Mouse (Mus musculus): Measurements from ENCODE around the gene Irs1. TPM values are rescaled to one million over a fixed set of nuclear protein-coding genes. Genes with fewer than 3 reads are reported as not detected.

Gene Irs1
- polyA plus RNA-seq, 1 experiment from 2014 or later, result 4.7 TPM

DNA sequence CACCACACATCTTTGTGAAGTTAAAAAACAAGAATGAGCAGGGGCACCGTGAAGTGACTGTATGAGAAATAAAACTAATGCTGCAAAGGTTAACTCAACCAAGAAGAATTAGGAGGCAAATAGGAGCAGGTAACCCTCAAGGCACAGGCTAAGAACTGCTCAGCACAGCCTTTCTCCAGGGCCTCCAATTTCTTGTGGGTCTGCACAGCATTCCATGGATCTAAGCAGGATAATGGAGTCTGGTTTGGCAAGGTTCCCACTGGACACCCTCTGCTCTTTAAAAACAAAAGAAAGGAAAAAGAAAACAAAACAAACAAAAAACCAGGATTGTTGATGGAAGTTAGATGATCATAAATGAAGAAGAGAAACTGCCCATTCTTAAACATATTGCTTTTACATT lies 69.8 kb downstream of the Irs1 start:
- DNase-seq (ENCODE audit: low spot score) (no peak), ATAC-seq (peak; percentile 8; the same call in 1 of the 2 replicates)
- Histone ChIP-seq H3K4me3 (ENCODE audit: low read depth, low read length) (no peak overlapping the region), H3K36me3 (ENCODE audit: insufficient read depth, low read length) (no peaks in the 10 kb centered on the region), H3K9ac (replicated peaks; ENCODE audit: low read depth) (no peak overlapping the region), H3K27ac (ENCODE audit: low read length) (no peak overlapping the region), H3K4me1 (ENCODE audit: insufficient read depth, low read depth, low read length) (peaks cover 12% of the 10 kb centered on the region; the same call in 1 of the 2 replicates), H3K9me3 (ENCODE audit: low read length) (no peaks in the 10 kb centered on the region), H3K4me2 (replicated peaks; ENCODE audit: low read depth, low read length) (peak overlapping the region; percentile 22; the same call in 1 of the 2 replicates), H3K27me3 (replicated peaks; ENCODE audit: insufficient read depth, low read length) (no peaks in the 10 kb centered on the region)
- WGBS, result 19% methylated on average over 1 of the region's 1 CpGs
- TF ChIP-seq CTCF (IDR thresholded peaks at IDR 0.05) (no peak), EP300 (IDR thresholded peaks at IDR 0.05) (no peak)

DNA sequence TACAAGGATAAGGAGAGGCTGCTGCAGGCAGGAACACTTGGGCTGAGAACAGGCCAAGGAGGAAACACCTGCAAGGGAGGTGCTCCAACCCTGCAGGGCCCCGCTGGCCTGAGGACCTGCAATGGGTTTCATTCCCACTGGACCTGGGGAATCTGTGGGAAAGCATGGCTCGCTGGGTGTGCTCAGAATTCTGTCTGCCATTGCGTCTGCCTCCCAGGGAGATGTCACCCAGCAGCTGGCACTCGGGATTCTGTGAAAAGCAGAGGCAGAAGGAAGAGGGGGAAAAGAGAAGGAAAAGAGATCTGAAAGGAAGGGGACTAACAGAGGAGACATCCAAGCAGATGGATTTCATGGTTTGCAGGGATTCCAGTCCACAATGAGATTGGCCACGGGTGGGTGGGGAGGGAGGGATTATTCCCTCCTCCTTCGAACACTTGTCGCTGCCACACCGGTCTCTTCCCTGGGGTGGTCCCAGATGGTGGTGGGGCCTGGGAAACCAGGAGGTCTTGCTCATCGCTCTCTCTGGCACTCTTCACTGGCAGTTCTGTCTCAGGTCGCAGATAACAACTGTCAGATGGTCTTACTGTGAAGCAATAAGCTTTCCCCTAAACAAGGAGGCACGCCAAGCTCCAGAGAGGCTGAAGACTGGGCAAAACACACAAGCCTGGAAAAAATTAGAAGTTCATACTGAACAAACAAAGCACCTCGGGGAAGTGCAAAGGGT lies 70.4 kb downstream of the Irs1 start:
- ATAC-seq (no peak; the same call in none of the 2 replicates), DNase-seq (ENCODE audit: low spot score) (peak; percentile 41)
- H3K4me3 ChIP-seq (ENCODE audit: low read depth, low read length), result no peak overlapping the region
- peaks cover 12% of the 10 kb centered on the region; the same call in 1 of the 2 replicates for H3K4me1 ChIP-seq (ENCODE audit: insufficient read depth, low read depth, low read length)
- H3K4me2 ChIP-seq (replicated peaks; ENCODE audit: low read depth, low read length), result peak overlapping the region; percentile 22; the same call in 1 of the 2 replicates
- no peaks in the 10 kb centered on the region for H3K9me3 ChIP-seq (ENCODE audit: low read length)
- no peaks in the 10 kb centered on the region for H3K36me3 ChIP-seq (ENCODE audit: insufficient read depth, low read length)
- H3K27ac ChIP-seq (ENCODE audit: low read length), result no peak overlapping the region
- H3K9ac ChIP-seq (replicated peaks; ENCODE audit: low read depth), result no peak overlapping the region
- 20% methylated on average over 12 of the region's 12 CpGs for WGBS
- no peaks in the 10 kb centered on the region for H3K27me3 ChIP-seq (replicated peaks; ENCODE audit: insufficient read depth, low read length)
- TF ChIP-seq CTCF (IDR thresholded peaks at IDR 0.05) (no peak), EP300 (IDR thresholded peaks at IDR 0.05) (no peak)

DNA sequence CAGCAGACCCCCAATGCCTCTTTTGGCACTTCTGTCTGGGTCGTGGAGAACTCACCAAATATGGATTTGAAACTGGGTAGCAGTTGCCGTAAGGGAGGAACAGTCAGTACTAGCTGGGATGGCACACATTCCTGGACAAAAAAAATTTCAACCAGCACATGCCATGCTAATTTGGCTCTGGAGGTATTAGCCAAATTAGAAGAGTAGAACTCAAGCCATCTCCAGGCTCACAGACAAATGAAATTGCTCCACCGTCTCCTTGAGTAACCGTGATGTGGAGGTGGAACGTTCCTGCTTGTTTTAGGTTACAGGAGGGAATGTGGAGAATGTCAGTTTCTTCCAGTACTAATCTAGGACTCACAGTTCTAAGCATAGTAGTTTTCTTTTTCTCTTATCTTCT lies 83.7 kb downstream of the Irs1 start:
- H3K4me2 ChIP-seq (replicated peaks; ENCODE audit: low read depth, low read length), result no peak overlapping the region
- 56% methylated on average over 5 of the region's 5 CpGs for WGBS
- no peak for TF ChIP-seq CTCF (IDR thresholded peaks at IDR 0.05)
- TF ChIP-seq EP300 (IDR thresholded peaks at IDR 0.05), result no peak
- H3K36me3 ChIP-seq (ENCODE audit: insufficient read depth, low read length), result no peaks in the 10 kb centered on the region
- H3K9me3 ChIP-seq (ENCODE audit: low read length), result no peaks in the 10 kb centered on the region
- no peak overlapping the region for H3K4me3 ChIP-seq (ENCODE audit: low read depth, low read length)
- 0 out of 2 replicates have a peak, but pooled peaks cover 2% of the 10 kb centered on the region for H3K4me1 ChIP-seq (ENCODE audit: insufficient read depth, low read depth, low read length)
- DNase-seq (ENCODE audit: low spot score) (no peak), ATAC-seq (no peak)
- no peak overlapping the region for H3K27ac ChIP-seq (ENCODE audit: low read length)
- no peaks in the 10 kb centered on the region for H3K27me3 ChIP-seq (replicated peaks; ENCODE audit: insufficient read depth, low read length)
- H3K9ac ChIP-seq (replicated peaks; ENCODE audit: low read depth), result no peak overlapping the region

DNA sequence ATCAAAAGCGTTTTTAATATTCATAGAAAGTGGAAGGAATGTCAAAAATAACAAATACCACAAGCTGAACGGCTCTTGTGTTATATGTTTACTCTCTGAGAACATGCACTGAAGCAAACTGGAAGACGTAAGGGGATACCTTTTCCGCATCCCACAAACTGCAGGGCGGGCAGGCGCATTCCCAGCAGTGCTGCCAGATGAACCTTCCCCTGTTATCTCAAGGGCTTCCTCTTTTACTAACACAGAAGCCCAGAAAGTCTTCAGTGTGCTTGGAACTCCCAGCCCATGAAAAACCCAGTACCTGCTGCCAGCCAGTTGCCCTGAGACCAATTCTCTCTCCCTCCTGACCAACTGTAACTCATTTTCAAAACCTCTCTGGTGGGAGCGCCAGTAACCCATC lies 90.6 kb downstream of the Irs1 start:
- Histone ChIP-seq H3K4me3 (ENCODE audit: low read depth, low read length) (no peak overlapping the region), H3K27ac (ENCODE audit: low read length) (no peak overlapping the region), H3K27me3 (replicated peaks; ENCODE audit: insufficient read depth, low read length) (no peaks in the 10 kb centered on the region), H3K9ac (replicated peaks; ENCODE audit: low read depth) (no peak overlapping the region), H3K36me3 (ENCODE audit: insufficient read depth, low read length) (no peaks in the 10 kb centered on the region), H3K9me3 (ENCODE audit: low read length) (no peaks in the 10 kb centered on the region), H3K4me1 (ENCODE audit: insufficient read depth, low read depth, low read length) (peaks cover 3% of the 10 kb centered on the region; the same call in 1 of the 2 replicates), H3K4me2 (replicated peaks; ENCODE audit: low read depth, low read length) (no peak overlapping the region)
- 36% methylated on average over 7 of the region's 7 CpGs for WGBS
- DNase-seq (ENCODE audit: low spot score) (peak; percentile 21), ATAC-seq (no peak)
- no peak for TF ChIP-seq EP300 (IDR thresholded peaks at IDR 0.05)
- TF ChIP-seq CTCF (IDR thresholded peaks at IDR 0.05), result no peak

DNA sequence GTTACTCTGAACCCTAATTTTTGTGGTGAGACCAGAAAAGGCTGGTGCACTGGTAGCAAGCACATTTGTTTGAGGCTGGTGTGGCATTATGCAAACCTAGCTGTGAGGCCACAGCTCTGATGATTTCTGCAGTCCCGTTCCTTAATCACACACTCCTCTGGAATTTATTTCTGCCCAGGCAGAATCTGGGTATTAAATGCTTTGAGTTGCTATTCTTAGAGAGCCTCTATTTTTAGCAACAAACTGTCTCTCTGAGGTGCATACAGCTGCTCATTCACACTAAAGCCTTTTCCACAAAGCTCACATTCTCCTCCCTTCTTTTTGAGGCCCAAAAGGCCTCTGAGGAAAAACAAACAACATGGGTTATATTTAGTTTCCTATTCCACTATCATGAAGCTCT lies 91.3 kb downstream of the Irs1 start:
- no peaks in the 10 kb centered on the region for H3K9me3 ChIP-seq (ENCODE audit: low read length)
- no peak for ATAC-seq
- TF ChIP-seq EP300 (IDR thresholded peaks at IDR 0.05), result no peak
- no peak for TF ChIP-seq CTCF (IDR thresholded peaks at IDR 0.05)
- H3K4me2 ChIP-seq (replicated peaks; ENCODE audit: low read depth, low read length), result no peak overlapping the region
- DNase-seq (ENCODE audit: low spot score), result peak; percentile 39
- H3K36me3 ChIP-seq (ENCODE audit: insufficient read depth, low read length), result no peaks in the 10 kb centered on the region
- no peak overlapping the region for H3K4me3 ChIP-seq (ENCODE audit: low read depth, low read length)
- H3K4me1 ChIP-seq (ENCODE audit: insufficient read depth, low read depth, low read length), result peaks cover 3% of the 10 kb centered on the region; the same call in 1 of the 2 replicates
- 0% methylated on average over 1 of the region's 1 CpGs for WGBS
- no peak overlapping the region for H3K9ac ChIP-seq (replicated peaks; ENCODE audit: low read depth)
- no peak overlapping the region for H3K27ac ChIP-seq (ENCODE audit: low read length)
- H3K27me3 ChIP-seq (replicated peaks; ENCODE audit: insufficient read depth, low read length), result no peaks in the 10 kb centered on the region

DNA sequence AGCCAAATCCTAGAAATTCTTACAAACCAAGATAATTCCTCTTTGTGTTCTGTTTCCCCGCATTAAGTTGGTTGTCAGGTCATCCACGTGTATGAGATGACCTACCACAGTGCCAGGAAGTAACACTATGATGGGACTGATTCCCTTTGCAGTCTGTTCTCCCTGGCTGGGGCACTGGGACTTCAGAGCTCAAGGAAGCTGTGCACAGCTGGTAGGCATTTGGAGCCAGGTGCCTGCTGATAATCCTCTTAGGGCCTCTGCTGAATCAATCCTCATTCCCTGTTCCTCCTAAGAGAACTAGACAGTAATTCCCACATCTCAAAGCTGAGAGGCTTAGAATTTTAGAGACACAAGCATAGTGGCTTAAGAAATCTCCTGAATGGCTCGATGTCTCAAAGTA lies 99.6 kb downstream of the Irs1 start:
- H3K9me3 ChIP-seq (ENCODE audit: low read length), result no peaks in the 10 kb centered on the region
- TF ChIP-seq CTCF (IDR thresholded peaks at IDR 0.05) (no peak), EP300 (IDR thresholded peaks at IDR 0.05) (no peak)
- H3K4me1 ChIP-seq (ENCODE audit: insufficient read depth, low read depth, low read length), result no peaks in the 10 kb centered on the region

More for the DNA sequence above, 99.6 kb downstream of the Irs1 start:
- H3K9ac ChIP-seq (replicated peaks; ENCODE audit: low read depth), result no peak overlapping the region
- 54% methylated on average over 3 of the region's 3 CpGs for WGBS
- H3K27me3 ChIP-seq (replicated peaks; ENCODE audit: insufficient read depth, low read length), result no peaks in the 10 kb centered on the region
- DNase-seq (ENCODE audit: low spot score) (no peak), ATAC-seq (no peak)
- H3K36me3 ChIP-seq (ENCODE audit: insufficient read depth, low read length), result no peaks in the 10 kb centered on the region
- H3K4me2 ChIP-seq (replicated peaks; ENCODE audit: low read depth, low read length), result no peak overlapping the region
- no peak overlapping the region for H3K4me3 ChIP-seq (ENCODE audit: low read depth, low read length)
- H3K27ac ChIP-seq (ENCODE audit: low read length), result no peak overlapping the region
